Mouse (Mus musculus) erythroblast, embryonic 14.5 days (primary cell): ENCODE results near the gene Mansc1. TPM values are rescaled to one million over a fixed set of nuclear protein-coding genes. Genes with fewer than 3 reads are reported as not detected.

ENCODE experiments used
- H3K27me3 ChIP-seq: 2 replicates; pipeline ENCODE4 v1.6.1; 2012; ENCODE audit warnings: inconsistent platforms; ENCODE audit not compliant: control insufficient read depth
- H3K36me3 ChIP-seq: 2 replicates; pipeline ENCODE4 v1.6.1; 2012; ENCODE audit warnings: mild to moderate bottlenecking, inconsistent platforms; ENCODE audit not compliant: control insufficient read depth
- H3K4me1 ChIP-seq: 2 replicates; pipeline ENCODE4 v1.6.1; 2012; ENCODE audit warnings: inconsistent platforms; ENCODE audit not compliant: control insufficient read depth
- H3K4me3 ChIP-seq: replicated peaks from 2 replicates; pipeline ENCODE3; 2012; ENCODE audit warnings: moderate library complexity, mild to moderate bottlenecking, inconsistent platforms
- H3K9me3 ChIP-seq: 2 replicates; pipeline ENCODE4 v1.6.1; 2012; ENCODE audit warnings: low read length, inconsistent platforms, mixed read lengths; ENCODE audit not compliant: control insufficient read depth
- GATA1 ChIP-seq: IDR thresholded peaks from 2 replicates; pipeline ENCODE4 v1.6.1; 2012; ENCODE audit warnings: low read length, inconsistent platforms, mixed read lengths
- TAL1 ChIP-seq: IDR thresholded peaks from 3 replicates; pipeline ENCODE4 v1.6.1; 2012; ENCODE audit warnings: low read length, inconsistent platforms, mixed read lengths
- polyA plus RNA-seq: library from polyadenylated mRNA; stranded (reverse); fragments of >175 nt; gene quantifications from 2 replicates; pipeline ENCODE4 v1.2.3, GENCODE M21; 2012

Gene Mansc1
- polyA plus RNA-seq, 1 experiment, result not detected

GRCm38 (mm10) chr6:134625431-134625830 is 6.9 kb downstream of the Mansc1 start:
- H3K9me3 ChIP-seq, result no peaks in the 10 kb centered on the region
- TF ChIP-seq TAL1 (no peak), GATA1 (no peak)
- no peaks in the 10 kb centered on the region for H3K4me1 ChIP-seq

GRCm38 (mm10) chr6:134621552-134621949 is 10.7 kb downstream of the Mansc1 start:
- H3K27me3 ChIP-seq, result no peaks in the 10 kb centered on the region
- H3K9me3 ChIP-seq, result no peaks in the 10 kb centered on the region
- no peak for TF ChIP-seq GATA1
- no peak for TF ChIP-seq TAL1
- no peak overlapping the region for H3K4me3 ChIP-seq
- no peaks in the 10 kb centered on the region for H3K4me1 ChIP-seq
- H3K36me3 ChIP-seq, result no peaks in the 10 kb centered on the region

More at GRCm38 (mm10) chr6:134625431-134625830, 6.9 kb downstream of the Mansc1 start:
- H3K4me3 ChIP-seq, result no peak overlapping the region
- peaks cover 2% of the 10 kb centered on the region for H3K27me3 ChIP-seq
- H3K36me3 ChIP-seq, result no peaks in the 10 kb centered on the region

- Histone ChIP-seq H3K9me3 (no peaks in the 10 kb centered on the region), H3K36me3 (no peaks in the 10 kb centered on the region), H3K4me1 (no peaks in the 10 kb centered on the region), H3K4me3 (no peak overlapping the region), H3K27me3 (no peaks in the 10 kb centered on the region)
- no peak for TF ChIP-seq TAL1
- no peak for TF ChIP-seq GATA1
Measured at GRCm38 (mm10) chr6:134620846-134621551, 11.3 kb downstream of the Mansc1 start.

- TF ChIP-seq GATA1 (no peak), TAL1 (no peak)
- H3K4me1 ChIP-seq, result no peaks in the 10 kb centered on the region; the same call in 1 of the 2 replicates
Measured at GRCm38 (mm10) chr6:134620129-134620528, 12.2 kb downstream of the Mansc1 start.

GRCm38 (mm10) chr6:134617589-134617988 is 14.7 kb downstream of the Mansc1 start:
- no peaks in the 10 kb centered on the region for H3K27me3 ChIP-seq
- peaks cover 5% of the 10 kb centered on the region for H3K4me1 ChIP-seq
- H3K4me3 ChIP-seq, result no peak overlapping the region
- no peak for TF ChIP-seq GATA1
- no peak for TF ChIP-seq TAL1
- H3K9me3 ChIP-seq, result no peaks in the 10 kb centered on the region
- no peaks in the 10 kb centered on the region for H3K36me3 ChIP-seq

More at GRCm38 (mm10) chr6:134620129-134620528, 12.2 kb downstream of the Mansc1 start:
- no peaks in the 10 kb centered on the region for H3K27me3 ChIP-seq
- no peaks in the 10 kb centered on the region for H3K36me3 ChIP-seq
- no peaks in the 10 kb centered on the region for H3K9me3 ChIP-seq
- no peak overlapping the region for H3K4me3 ChIP-seq

GRCm38 (mm10) chr6:134614723-134615648 is 17.3 kb downstream of the Mansc1 start:
- H3K4me1 ChIP-seq, result peaks cover 5% of the 10 kb centered on the region
- H3K27me3 ChIP-seq, result no peaks in the 10 kb centered on the region
- H3K36me3 ChIP-seq, result no peaks in the 10 kb centered on the region
- TF ChIP-seq GATA1, result no peak
- no peak for TF ChIP-seq TAL1
- H3K4me3 ChIP-seq, result peak overlapping the region; percentile 42
- H3K9me3 ChIP-seq, result no peaks in the 10 kb centered on the region

- TF ChIP-seq TAL1 (no peak), GATA1 (no peak)
- H3K4me3 ChIP-seq, result no peak overlapping the region
Measured at GRCm38 (mm10) chr6:134614322-134614721, 18.0 kb downstream of the Mansc1 start.

GRCm38 (mm10) chr6:134611896-134612295 is 20.4 kb downstream of the Mansc1 start:
- H3K27me3 ChIP-seq, result no peaks in the 10 kb centered on the region
- no peaks in the 10 kb centered on the region for H3K36me3 ChIP-seq
- H3K4me1 ChIP-seq, result peaks cover 5% of the 10 kb centered on the region
- TF ChIP-seq TAL1, result no peak
- TF ChIP-seq GATA1, result no peak
- H3K4me3 ChIP-seq, result no peak overlapping the region
- H3K9me3 ChIP-seq, result no peaks in the 10 kb centered on the region

More at GRCm38 (mm10) chr6:134614322-134614721, 18.0 kb downstream of the Mansc1 start:
- Histone ChIP-seq H3K4me1 (peaks cover 5% of the 10 kb centered on the region), H3K36me3 (no peaks in the 10 kb centered on the region), H3K9me3 (no peaks in the 10 kb centered on the region), H3K27me3 (no peaks in the 10 kb centered on the region)

GRCm38 (mm10) chr6:134610380-134610779 is 21.9 kb downstream of the Mansc1 start:
- Histone ChIP-seq H3K4me3 (no peak overlapping the region), H3K36me3 (no peaks in the 10 kb centered on the region), H3K9me3 (no peaks in the 10 kb centered on the region), H3K27me3 (no peaks in the 10 kb centered on the region), H3K4me1 (peaks cover 5% of the 10 kb centered on the region)
- TF ChIP-seq GATA1 (no peak), TAL1 (no peak)
